18 mouse cellular contexts compared by ENCODE assay signal in genomic region chr2:127346334-127346733, GRCm38 (mm10). TPM values are rescaled to one million over a fixed set of nuclear protein-coding genes. Genes with fewer than 3 reads are reported as not detected.
A peak's percentile ranks its signal among the peaks of the same experiment; 100 is the strongest.
DNase-seq lines count a peak whose midpoint lies in the region; ATAC-seq and TF ChIP-seq lines count a peak whose summit lies in the region.
"Had no signal": no experiment of that assay in that cellular context is flagged by ENCODE, and none has a peak within 500 bp of the region (broad histone marks: within the 10 kb centered on the region; RNA-seq: fewer than 3 reads in every experiment).

No protein-coding gene starts in this region.

- TF ChIP-seq RAD21 in MEL (IDR thresholded peaks at IDR 0.05; ENCODE audit: low read depth, low read length): peak; percentile 38

- H3K4me2 ChIP-seq in hindbrain, postnatal 0 days (ENCODE audit: low read depth, low read length): no peak overlapping the region
- H3K4me2 ChIP-seq in hindbrain, embryonic 16.5 days (ENCODE audit: low read length): no peak overlapping the region
- H3K4me2 ChIP-seq in midbrain, postnatal 0 days (ENCODE audit: low read depth, low read length, poor library complexity, severe bottlenecking): no peak overlapping the region
- H3K4me2 ChIP-seq in midbrain, embryonic 13.5 days (replicated peaks): no peak overlapping the region
- no peak overlapping the region for H3K4me2 ChIP-seq in midbrain, embryonic 14.5 days (ENCODE audit: low read length)
- H3K4me2 ChIP-seq: embryonic facial prominence, embryonic 13.5 days; forebrain, embryonic 15.5 days; lung, embryonic 15.5 days had no signal

- no peaks in the 10 kb centered on the region for H3K4me1 ChIP-seq in hindbrain, postnatal 0 days (ENCODE audit: insufficient read depth, low read length)
- no peaks in the 10 kb centered on the region for H3K4me1 ChIP-seq in hindbrain, embryonic 16.5 days (ENCODE audit: control insufficient read depth, insufficient read depth, low read depth, low read length)
- H3K4me1 ChIP-seq in midbrain, postnatal 0 days (ENCODE audit: insufficient read depth, low read length): no peaks in the 10 kb centered on the region
- H3K4me1 ChIP-seq in midbrain, embryonic 13.5 days (replicated peaks): no peaks in the 10 kb centered on the region
- no peaks in the 10 kb centered on the region for H3K4me1 ChIP-seq in MEL (ENCODE audit: control insufficient read depth in 1 of 2, insufficient read depth in 2 of 2, low read length in 2 of 2)
- H3K4me1 ChIP-seq in midbrain, embryonic 14.5 days (ENCODE audit: control insufficient read depth, insufficient read depth, low read length): no peaks in the 10 kb centered on the region
- H3K4me1 ChIP-seq: embryonic facial prominence, embryonic 13.5 days; forebrain, embryonic 15.5 days; hindbrain, embryonic 10.5 days; lung, embryonic 15.5 days had no signal

- TF ChIP-seq POLR2A in MEL (IDR thresholded peaks at IDR 0.05; ENCODE audit: control insufficient read depth in 1 of 2, insufficient read depth in 1 of 2, low read depth in 1 of 2, low read length in 2 of 2, poor library complexity in 1 of 2): no peak

- H3K79me2 ChIP-seq in MEL (ENCODE audit: control insufficient read depth, insufficient read depth, low read length, poor library complexity): no peaks in the 10 kb centered on the region

- H3K27me3 ChIP-seq in hindbrain, postnatal 0 days (ENCODE audit: insufficient read depth, low read length): no peaks in the 10 kb centered on the region
- H3K27me3 ChIP-seq in hindbrain, embryonic 16.5 days (replicated peaks; ENCODE audit: control insufficient read depth, insufficient read depth, low read length): no peaks in the 10 kb centered on the region; the same call in 1 of the 2 replicates
- H3K27me3 ChIP-seq in midbrain, postnatal 0 days (ENCODE audit: insufficient read depth, low read length): no peaks in the 10 kb centered on the region; the same call in 1 of the 2 replicates
- 0 out of 2 replicates have a peak, but pooled peaks cover 5% of the 10 kb centered on the region for H3K27me3 ChIP-seq in midbrain, embryonic 13.5 days
- H3K27me3 ChIP-seq in MEL (ENCODE audit: control insufficient read depth in 1 of 2, insufficient read depth in 2 of 2, low read length in 2 of 2): peaks cover 0 to 4% of the 10 kb centered on the region in 2 experiments; a peak in 2 of 4 replicates
- H3K27me3 ChIP-seq in midbrain, embryonic 14.5 days (ENCODE audit: control insufficient read depth, insufficient read depth, low read length): no peaks in the 10 kb centered on the region
- H3K27me3 ChIP-seq: forebrain, embryonic 15.5 days; lung, embryonic 15.5 days had no signal

- no peaks in the 10 kb centered on the region for H3K9me3 ChIP-seq in hindbrain, postnatal 0 days (ENCODE audit: low read length)
- H3K9me3 ChIP-seq in hindbrain, embryonic 16.5 days (ENCODE audit: control insufficient read depth, low read length): no peaks in the 10 kb centered on the region
- H3K9me3 ChIP-seq in midbrain, postnatal 0 days (ENCODE audit: low read length): no peaks in the 10 kb centered on the region
- no peaks in the 10 kb centered on the region for H3K9me3 ChIP-seq in midbrain, embryonic 13.5 days
- no peaks in the 10 kb centered on the region for H3K9me3 ChIP-seq in MEL (replicated peaks; ENCODE audit: insufficient read depth, low read length)
- H3K9me3 ChIP-seq in midbrain, embryonic 14.5 days (ENCODE audit: control insufficient read depth, low read length): no peaks in the 10 kb centered on the region
- H3K9me3 ChIP-seq: embryonic facial prominence, embryonic 13.5 days; forebrain, embryonic 15.5 days; G1E; hindbrain, embryonic 10.5 days; lung, embryonic 15.5 days had no signal

- H3K36me3 ChIP-seq in hindbrain, postnatal 0 days (ENCODE audit: insufficient read depth, low read length): no peaks in the 10 kb centered on the region
- no peaks in the 10 kb centered on the region for H3K36me3 ChIP-seq in hindbrain, embryonic 16.5 days (ENCODE audit: control insufficient read depth, insufficient read depth, low read length)
- H3K36me3 ChIP-seq in midbrain, postnatal 0 days (ENCODE audit: insufficient read depth, low read length): no peaks in the 10 kb centered on the region
- H3K36me3 ChIP-seq in midbrain, embryonic 13.5 days: no peaks in the 10 kb centered on the region
- no peaks in the 10 kb centered on the region for H3K36me3 ChIP-seq in MEL (ENCODE audit: control insufficient read depth in 1 of 2, insufficient read depth in 2 of 2, low read length in 2 of 2)
- H3K36me3 ChIP-seq in midbrain, embryonic 14.5 days (ENCODE audit: control insufficient read depth, insufficient read depth, low read length): no peaks in the 10 kb centered on the region
- H3K36me3 ChIP-seq: embryonic facial prominence, embryonic 13.5 days; forebrain, embryonic 15.5 days; G1E; hindbrain, embryonic 10.5 days; lung, embryonic 15.5 days had no signal

- DNase-seq in hindbrain, postnatal 0 days (ENCODE audit: low spot score): no peak
- no peak for DNase-seq in midbrain, postnatal 0 days (ENCODE audit: low spot score)
- DNase-seq in MEL (ENCODE audit: low read depth, low spot score): no peak
- peak; percentile 54 for DNase-seq in naive thymus-derived CD4-positive, alpha-beta T cell, adult 2 months (ENCODE audit: low read depth)
- DNase-seq in midbrain, embryonic 14.5 days: no peak
- no peak for DNase-seq in lung, postnatal 4 days
- DNase-seq: adrenal gland, postnatal 25 days; gastrocnemius, postnatal 36 days had no signal

- H3K27ac ChIP-seq in hindbrain, postnatal 0 days: no peak overlapping the region
- H3K27ac ChIP-seq in hindbrain, embryonic 16.5 days (ENCODE audit: low read depth, low read length): no peak overlapping the region
- H3K27ac ChIP-seq in midbrain, postnatal 0 days (ENCODE audit: low read depth, low read length): no peak overlapping the region
- H3K27ac ChIP-seq in midbrain, embryonic 13.5 days: no peak overlapping the region
- no peak overlapping the region for H3K27ac ChIP-seq in MEL (ENCODE audit: control insufficient read depth, low read depth, low read length)
- H3K27ac ChIP-seq in midbrain, embryonic 14.5 days (replicated peaks; ENCODE audit: low read depth, low read length): no peak overlapping the region
- H3K27ac ChIP-seq: embryonic facial prominence, embryonic 13.5 days; forebrain, embryonic 15.5 days; hindbrain, embryonic 10.5 days; lung, embryonic 15.5 days had no signal

- no peak overlapping the region for H3K9ac ChIP-seq in hindbrain, postnatal 0 days (replicated peaks; ENCODE audit: low read length)
- H3K9ac ChIP-seq in hindbrain, embryonic 16.5 days (ENCODE audit: low read depth, low read length): no peak overlapping the region
- no peak overlapping the region for H3K9ac ChIP-seq in midbrain, postnatal 0 days (replicated peaks; ENCODE audit: low read length, poor library complexity, severe bottlenecking)
- H3K9ac ChIP-seq in midbrain, embryonic 13.5 days (replicated peaks): no peak overlapping the region
- no peak overlapping the region for H3K9ac ChIP-seq in MEL (ENCODE audit: control insufficient read depth, low read depth, low read length, poor library complexity, severe bottlenecking)
- no peak overlapping the region for H3K9ac ChIP-seq in midbrain, embryonic 14.5 days (replicated peaks; ENCODE audit: low read length)
- H3K9ac ChIP-seq: embryonic facial prominence, embryonic 13.5 days; forebrain, embryonic 15.5 days; lung, embryonic 15.5 days had no signal

- TF ChIP-seq CTCF in hindbrain, postnatal 0 days (IDR thresholded peaks at IDR 0.05; ENCODE audit: low read depth): peak; percentile 43
- TF ChIP-seq CTCF in midbrain, postnatal 0 days (IDR thresholded peaks at IDR 0.05): peak; percentile 43
- peak; percentile 10 to 35 (median 21); a peak in 2 of 6 replicates for TF ChIP-seq CTCF in MEL (IDR thresholded peaks at IDR 0.05 in 2 of 3, conservative IDR thresholded peaks at IDR 0.05 in 1 of 3; ENCODE audit: control insufficient read depth in 1 of 3, insufficient read depth in 1 of 3, low read depth in 2 of 3, low read length in 3 of 3, poor library complexity in 1 of 3, severe bottlenecking in 1 of 3)

- no peak for TF ChIP-seq EP300 in MEL (IDR thresholded peaks at IDR 0.05; ENCODE audit: low read depth in 1 of 2, low read length in 2 of 2)

- H3K4me3 ChIP-seq in hindbrain, postnatal 0 days (ENCODE audit: low read length): no peak overlapping the region
- H3K4me3 ChIP-seq in hindbrain, embryonic 16.5 days (ENCODE audit: low read length): no peak overlapping the region
- no peak overlapping the region for H3K4me3 ChIP-seq in midbrain, postnatal 0 days (ENCODE audit: low read depth, low read length)
- H3K4me3 ChIP-seq in midbrain, embryonic 13.5 days (replicated peaks): no peak overlapping the region
- no peak overlapping the region for H3K4me3 ChIP-seq in MEL (ENCODE audit: control insufficient read depth in 1 of 2, insufficient read depth in 1 of 2, low read depth in 2 of 2, low read length in 2 of 2)
- no peak overlapping the region for H3K4me3 ChIP-seq in midbrain, embryonic 14.5 days (replicated peaks; ENCODE audit: low read depth, low read length)
- H3K4me3 ChIP-seq: embryonic facial prominence, embryonic 13.5 days; forebrain, embryonic 15.5 days; hindbrain, embryonic 10.5 days; lung, embryonic 15.5 days had no signal

- 80% methylated on average over 1 of the region's 1 CpGs for WGBS in hindbrain, postnatal 0 days
- WGBS in hindbrain, embryonic 16.5 days: 69% methylated on average over 1 of the region's 1 CpGs
- 71% methylated on average over 1 of the region's 1 CpGs for WGBS in midbrain, postnatal 0 days
- 63% methylated on average over 1 of the region's 1 CpGs for WGBS in midbrain, embryonic 13.5 days
- 71% methylated on average over 1 of the region's 1 CpGs for WGBS in midbrain, embryonic 14.5 days

- ATAC-seq in hindbrain, postnatal 0 days: no peak
- ATAC-seq in hindbrain, embryonic 16.5 days: no peak
- ATAC-seq in midbrain, postnatal 0 days (ENCODE audit: low FRiP score): no peak
- no peak for ATAC-seq in midbrain, embryonic 13.5 days
- ATAC-seq in midbrain, embryonic 14.5 days (ENCODE audit: low FRiP score, low TSS enrichment): no peak
- ATAC-seq: forebrain, embryonic 15.5 days; midbrain, embryonic 16.5 days had no signal

RNA-seq across cellular contexts. Expression of gene Astl, which starts 7.9 kb away (rescaled TPM):
- total RNA-seq in hindbrain, postnatal 0 days (2014; rRNA removed): not detected in 2 replicates
- polyA plus RNA-seq in hindbrain, postnatal 0 days (2015; fragmentation: Nextera tagmentation; extraction: Ambion mirVana): not detected in 2 replicates
- polyA plus RNA-seq in hindbrain, embryonic 16.5 days (2015; fragmentation: Nextera tagmentation; extraction: Ambion mirVana): not detected in 2 replicates
- not detected in 2 replicates for total RNA-seq in midbrain, postnatal 0 days (2014; rRNA removed)
- not detected in 2 replicates for polyA plus RNA-seq in midbrain, postnatal 0 days (2015; fragmentation: Nextera tagmentation; extraction: Ambion mirVana)
- not detected in 2 replicates for polyA plus RNA-seq in midbrain, embryonic 13.5 days (2015; fragmentation: Nextera tagmentation; extraction: Ambion mirVana)
- total RNA-seq in MEL (2012; rRNA removed): not detected in 2 replicates
- polyA plus RNA-seq in MEL (2012; ENCODE audit: insufficient read depth in 1 of 2, insufficient read length in 2 of 2, low read depth in 1 of 2, low replicate concordance in 2 of 2, missing spikeins in 1 of 2): not detected
- not detected in 2 replicates for polyA plus RNA-seq in midbrain, embryonic 14.5 days (2014; fragmentation: Nextera tagmentation; extraction: Ambion mirVana)
- total RNA-seq: adrenal gland, postnatal 25 days; gastrocnemius, postnatal 36 days; left cerebral cortex, postnatal 36 days had no signal
- polyA plus RNA-seq: forebrain, embryonic 15.5 days; G1E; hindbrain, embryonic 10.5 days; lung, embryonic 15.5 days; midbrain, embryonic 16.5 days; small intestine, adult 2 months had no signal

RNA-seq across cellular contexts. Expression of gene Dusp2, which starts 10.4 kb away (rescaled TPM):
- total RNA-seq in hindbrain, postnatal 0 days (2014; rRNA removed): 8.7 and 14.3 TPM in 2 replicates
- polyA plus RNA-seq in hindbrain, postnatal 0 days (2015; fragmentation: Nextera tagmentation; extraction: Ambion mirVana): 19.4 and 19.9 TPM in 2 replicates
- polyA plus RNA-seq in hindbrain, embryonic 16.5 days (2015; fragmentation: Nextera tagmentation; extraction: Ambion mirVana): 14.9 and 17.1 TPM in 2 replicates
- 10.8 and 18.0 TPM in 2 replicates for total RNA-seq in midbrain, postnatal 0 days (2014; rRNA removed)
- polyA plus RNA-seq in midbrain, postnatal 0 days (2015; fragmentation: Nextera tagmentation; extraction: Ambion mirVana): 23.0 and 23.6 TPM in 2 replicates
- polyA plus RNA-seq in midbrain, embryonic 13.5 days (2015; fragmentation: Nextera tagmentation; extraction: Ambion mirVana): 4.3 and 4.4 TPM in 2 replicates
- total RNA-seq in MEL (2012; rRNA removed): 6.5 and 10.4 TPM in 2 replicates
- polyA plus RNA-seq in MEL (2012; ENCODE audit: insufficient read depth in 1 of 2, insufficient read length in 2 of 2, low read depth in 1 of 2, low replicate concordance in 2 of 2, missing spikeins in 1 of 2): 10 to 100 TPM in 1 of 2 experiments, not detected in 1; 11.6 TPM
- polyA plus RNA-seq in midbrain, embryonic 14.5 days (2014; fragmentation: Nextera tagmentation; extraction: Ambion mirVana): 10.1 and 12.7 TPM in 2 replicates
- polyA plus RNA-seq: G1E had no signal

RNA-seq across cellular contexts. Expression of gene Adra2b, which starts 16.7 kb away (rescaled TPM):
- 0.47 and 0.99 TPM in 2 replicates for total RNA-seq in hindbrain, postnatal 0 days (2014; rRNA removed)
- polyA plus RNA-seq in hindbrain, postnatal 0 days (2015; fragmentation: Nextera tagmentation; extraction: Ambion mirVana): 0.89 and 1.1 TPM in 2 replicates
- polyA plus RNA-seq in hindbrain, embryonic 16.5 days (2015; fragmentation: Nextera tagmentation; extraction: Ambion mirVana): 0.72 and 0.90 TPM in 2 replicates
- 0.66 and 0.71 TPM in 2 replicates for total RNA-seq in midbrain, postnatal 0 days (2014; rRNA removed)
- polyA plus RNA-seq in midbrain, postnatal 0 days (2015; fragmentation: Nextera tagmentation; extraction: Ambion mirVana): 0.54 and 0.68 TPM in 2 replicates
- 0.12 and 0.15 TPM in 2 replicates for polyA plus RNA-seq in midbrain, embryonic 13.5 days (2015; fragmentation: Nextera tagmentation; extraction: Ambion mirVana)
- total RNA-seq in MEL (2012; rRNA removed): not detected in 2 replicates
- polyA plus RNA-seq in MEL (2012; ENCODE audit: insufficient read depth in 1 of 2, insufficient read length in 2 of 2, low read depth in 1 of 2, low replicate concordance in 2 of 2, missing spikeins in 1 of 2): not detected
- polyA plus RNA-seq in midbrain, embryonic 14.5 days (2014; fragmentation: Nextera tagmentation; extraction: Ambion mirVana): 0.08 TPM in 1 of 2 replicates, not detected in the other
- polyA plus RNA-seq: G1E had no signal
